Mouse (Mus musculus): ENCODE results near the gene Mydgf. TPM values are rescaled to one million over a fixed set of nuclear protein-coding genes. Genes with fewer than 3 reads are reported as not detected.

Mydgf gene
- polyA plus RNA-seq, 1 experiment: 49.9 TPM

GRCm38 (mm10) chr17:56128246-56128645, 55.5 kb downstream of the Mydgf start:
- H3K4me1 ChIP-seq (ENCODE audit: control insufficient read depth, insufficient read depth, low read length): peaks cover 16% of the 10 kb centered on the region
- no peak overlapping the region for H3K4me3 ChIP-seq (ENCODE audit: control insufficient read depth, low read depth, low read length)
- no peak overlapping the region for H3K27ac ChIP-seq (ENCODE audit: control insufficient read depth, insufficient read depth, low read depth, low read length)
- no peaks in the 10 kb centered on the region for H3K36me3 ChIP-seq (ENCODE audit: control insufficient read depth, insufficient read depth, low read length)
- H3K27me3 ChIP-seq (ENCODE audit: control insufficient read depth, insufficient read depth, low read length): no peaks in the 10 kb centered on the region
- TF ChIP-seq POLR2A (IDR thresholded peaks at IDR 0.05; ENCODE audit: control insufficient read depth, low read depth, low read length): no peak
- TF ChIP-seq CTCF (IDR thresholded peaks at IDR 0.05; ENCODE audit: control insufficient read depth, insufficient read depth, insufficient replicate concordance, low read depth, low read length): no peak

GRCm38 (mm10) chr17:56126175-56126574, 57.5 kb downstream of the Mydgf start:
- Histone ChIP-seq H3K27me3 (ENCODE audit: control insufficient read depth, insufficient read depth, low read length) (no peaks in the 10 kb centered on the region), H3K4me3 (ENCODE audit: control insufficient read depth, low read depth, low read length) (no peak overlapping the region), H3K27ac (ENCODE audit: control insufficient read depth, insufficient read depth, low read depth, low read length) (no peak overlapping the region), H3K4me1 (ENCODE audit: control insufficient read depth, insufficient read depth, low read length) (peaks cover 10% of the 10 kb centered on the region), H3K36me3 (ENCODE audit: control insufficient read depth, insufficient read depth, low read length) (no peaks in the 10 kb centered on the region)
- TF ChIP-seq CTCF (IDR thresholded peaks at IDR 0.05; ENCODE audit: control insufficient read depth, insufficient read depth, insufficient replicate concordance, low read depth, low read length): no peak
- TF ChIP-seq POLR2A (IDR thresholded peaks at IDR 0.05; ENCODE audit: control insufficient read depth, low read depth, low read length): no peak

Other genes with a start within 250 kb of the Mydgf start
- gene Zfp119b, start 234.4 kb downstream of the Mydgf start, polyA plus RNA-seq (2012; rRNA removed): 0.24 and 0.48 TPM in 2 replicates
- gene Ebi3, start 231.3 kb downstream of the Mydgf start, polyA plus RNA-seq (2012; rRNA removed): 0.53 and 0.75 TPM in 2 replicates
- gene Yju2, start 224.8 kb downstream of the Mydgf start, polyA plus RNA-seq (2012; rRNA removed): 4.9 TPM in 2 replicates
- gene Shd, start 213.5 kb downstream of the Mydgf start, polyA plus RNA-seq (2012; rRNA removed): 0.63 and 1.1 TPM in 2 replicates
- gene Fsd1, start 197.4 kb downstream of the Mydgf start, polyA plus RNA-seq (2012; rRNA removed): 2.3 and 2.4 TPM in 2 replicates
- gene Stap2, start 178.3 kb downstream of the Mydgf start, polyA plus RNA-seq (2012; rRNA removed): 18.4 and 19.1 TPM in 2 replicates
- 12.7 and 13.1 TPM in 2 replicates for gene Mpnd, start 178.2 kb downstream of the Mydgf start, polyA plus RNA-seq (2012; rRNA removed)
- gene Sh3gl1, start 147.3 kb downstream of the Mydgf start, polyA plus RNA-seq (2012; rRNA removed): 91.9 and 105 TPM in 2 replicates
- gene Chaf1a, start 143.5 kb downstream of the Mydgf start, polyA plus RNA-seq (2012; rRNA removed): 70.3 and 71.8 TPM in 2 replicates
- 646 and 694 TPM in 2 replicates for gene Ubxn6, start 108.9 kb downstream of the Mydgf start, polyA plus RNA-seq (2012; rRNA removed)
- 115 and 135 TPM in 2 replicates for gene Hdgfl2, start 104.3 kb downstream of the Mydgf start, polyA plus RNA-seq (2012; rRNA removed)
- 1.5 and 4.2 TPM in 2 replicates for gene Plin4, start 74.1 kb downstream of the Mydgf start, polyA plus RNA-seq (2012; rRNA removed)
- gene Plin5, start 66.3 kb downstream of the Mydgf start, polyA plus RNA-seq (2012; rRNA removed): 1.7 and 2.7 TPM in 2 replicates
- gene Lrg1, start 61.9 kb downstream of the Mydgf start, polyA plus RNA-seq (2012; rRNA removed): 3.7 and 5.7 TPM in 2 replicates
- gene Sema6b, start 43.6 kb downstream of the Mydgf start, polyA plus RNA-seq (2012; rRNA removed): 0.28 and 0.63 TPM in 2 replicates
- gene Tnfaip8l1, start 21.4 kb downstream of the Mydgf start, polyA plus RNA-seq (2012; rRNA removed): 0.29 and 0.31 TPM in 2 replicates
- 12.8 and 15.0 TPM in 2 replicates for gene Dpp9, start 35.0 kb upstream of the Mydgf start, polyA plus RNA-seq (2012; rRNA removed)
- gene Fem1a, start 72.9 kb upstream of the Mydgf start, polyA plus RNA-seq (2012; rRNA removed): 5.7 and 7.0 TPM in 2 replicates
- gene Ticam1, start 92.9 kb upstream of the Mydgf start, polyA plus RNA-seq (2012; rRNA removed): 3.4 and 3.7 TPM in 2 replicates
- gene Plin3, start 109.0 kb upstream of the Mydgf start, polyA plus RNA-seq (2012; rRNA removed): 21.9 and 22.3 TPM in 2 replicates
- gene Arrdc5, start 116.4 kb upstream of the Mydgf start, polyA plus RNA-seq (2012; rRNA removed): 274 and 296 TPM in 2 replicates
- 41.1 and 43.1 TPM in 2 replicates for gene Uhrf1, start 119.4 kb upstream of the Mydgf start, polyA plus RNA-seq (2012; rRNA removed)
- 20.0 and 21.9 TPM in 2 replicates for gene Kdm4b, start 142.1 kb upstream of the Mydgf start, polyA plus RNA-seq (2012; rRNA removed)